Mouse (Mus musculus): ENCODE measurements around the gene Pax2. TPM values are rescaled to one million over a fixed set of nuclear protein-coding genes. Genes with fewer than 3 reads are reported as not detected.

The Pax2 gene
- total and polyA plus RNA-seq, 3 experiments = not detected

- DNase-seq (ENCODE audit: extremely low read depth) = no peak
- H3K27ac ChIP-seq (ENCODE audit: insufficient read depth, low read depth) = no peak overlapping the region
- peaks cover 73% of the 10 kb centered on the region for H3K27me3 ChIP-seq (replicated peaks)
- H3K36me3 ChIP-seq (replicated peaks in 1 of 2; ENCODE audit: control insufficient read depth in 1 of 2, insufficient read depth in 1 of 2, low read length in 1 of 2) = no peaks in the 10 kb centered on the region
- no peak overlapping the region for H3K4me2 ChIP-seq (ENCODE audit: insufficient read depth, low read depth, poor library complexity, severe bottlenecking)
- TF ChIP-seq NRF1 (IDR thresholded peaks at IDR 0.05; ENCODE audit: low read depth, low read length) (no peak), GABPA (IDR thresholded peaks at IDR 0.05; ENCODE audit: insufficient replicate concordance, low read depth, low read length) (no peak), MAX (IDR thresholded peaks at IDR 0.05; ENCODE audit: low read length) (no peak), POLR2AphosphoS2 (IDR thresholded peaks at IDR 0.05; ENCODE audit: low read depth, low read length) (no peak), PAX5 (IDR thresholded peaks at IDR 0.05; ENCODE audit: low read length) (no peak), MEF2A (IDR thresholded peaks at IDR 0.05; ENCODE audit: borderline replicate concordance, low read depth, low read length) (no peak), CTCF (conservative IDR thresholded peaks at IDR 0.05 in 1 of 2, IDR thresholded peaks at IDR 0.05 in 1 of 2; ENCODE audit: low read depth in 2 of 2, low read length in 2 of 2) (no peak), ZC3H11A (IDR thresholded peaks at IDR 0.05; ENCODE audit: low read depth, low read length) (no peak), USF1 (IDR thresholded peaks at IDR 0.05; ENCODE audit: low read depth, low read length) (no peak), CHD1 (IDR thresholded peaks at IDR 0.05; ENCODE audit: low read depth, low read length) (no peak), SIN3A (IDR thresholded peaks at IDR 0.05; ENCODE audit: low read length) (no peak), TBP (conservative IDR thresholded peaks at IDR 0.05; ENCODE audit: low read depth, low read length) (no peak), RAD21 (IDR thresholded peaks at IDR 0.05; ENCODE audit: low read depth, low read length) (no peak), E2F4 (IDR thresholded peaks at IDR 0.05; ENCODE audit: insufficient replicate concordance, low read depth, low read length) (no peak), ZNF384 (IDR thresholded peaks at IDR 0.05; ENCODE audit: low read depth, low read length) (no peak), EP300 (IDR thresholded peaks at IDR 0.05; ENCODE audit: low read length) (no peak), MXI1 (IDR thresholded peaks at IDR 0.05; ENCODE audit: low read depth, low read length) (no peak), JUN (IDR thresholded peaks at IDR 0.05; ENCODE audit: insufficient read depth, low read depth, low read length) (no peak), IRF4 (IDR thresholded peaks at IDR 0.05; ENCODE audit: low read depth, low read length) (no peak), ETS1 (conservative IDR thresholded peaks at IDR 0.05; ENCODE audit: low read depth, low read length) (no peak)
- no peak overlapping the region for H3K9ac ChIP-seq (ENCODE audit: insufficient read depth, low read depth)
- in situ Hi-C loops (cut with MboI; ENCODE audit: low pct_ligation_motif_present, low pct_unique_long_range_greater_than_20kb, low sequenced_read_pairs) = no loop called here
- no peaks in the 10 kb centered on the region for H3K79me2 ChIP-seq (replicated peaks; ENCODE audit: control insufficient read depth, extremely low read depth, insufficient read depth, poor library complexity, severe bottlenecking)
- H3K4me3 ChIP-seq (replicated peaks in 1 of 3; ENCODE audit: low read depth in 2 of 3, low read length in 2 of 3, poor library complexity in 1 of 3) = no peak overlapping the region
- dilution Hi-C loops (cut with MboI; ENCODE audit: extremely low pct_ligation_motif_present, extremely low pct_unique_long_range_greater_than_20kb, low sequenced_read_pairs) = no loop called here
- peaks cover 5 to 12% of the 10 kb centered on the region in 2 experiments; a peak in 3 of 4 replicates for H3K4me1 ChIP-seq (ENCODE audit: control insufficient read depth in 1 of 2, insufficient read depth in 2 of 2)
- peaks cover 17% of the 10 kb centered on the region for H3K9me3 ChIP-seq (replicated peaks; ENCODE audit: low read length)
These were observed 79.4 kb downstream of the Pax2 start for GRCm38 (mm10) chr19:44835042-44835930.

Measured in CH12.LX (cell line).